Mouse (Mus musculus): Measurements from ENCODE around the gene Mon1b.

The Mon1b gene

GRCm38 (mm10) chr8:113634670-113635591, at the start of gene Mon1b:
Gene Mon1b (plus strand): TSS chr8:113635587.
- peak; percentile 97 for DNase-seq (ENCODE audit: low read depth, low spot score)

- DNase-seq (ENCODE audit: low read depth, low spot score): no peak
These were observed 37.0 kb upstream of the Mon1b start for GRCm38 (mm10) chr8:113598401-113598800.

- peak; percentile 62 for DNase-seq (ENCODE audit: low read depth, low spot score)
These were observed 2.8 kb upstream of the Mon1b start for GRCm38 (mm10) chr8:113632634-113633033.

DNA sequence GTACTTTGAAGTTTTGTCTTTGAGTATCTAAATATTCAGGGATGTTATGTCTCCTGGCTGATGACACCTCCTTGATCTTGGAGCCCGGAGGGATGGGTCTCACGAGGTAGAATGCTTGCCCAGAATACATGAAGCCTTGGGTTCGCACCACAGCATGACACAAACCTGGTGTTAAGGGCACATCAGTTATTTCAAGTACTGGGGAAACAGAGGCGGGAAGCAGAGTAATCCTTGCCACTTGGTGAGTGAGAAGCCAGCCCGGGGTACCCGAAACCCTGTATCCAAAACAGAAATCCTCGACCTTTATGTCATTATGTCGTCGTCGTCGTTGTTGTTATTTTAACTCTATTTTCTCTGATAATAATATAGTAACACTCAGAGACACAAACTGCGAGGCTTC, 1.2 kb upstream of the Mon1b start:
- no peak for DNase-seq (ENCODE audit: low read depth, low spot score)

DNA sequence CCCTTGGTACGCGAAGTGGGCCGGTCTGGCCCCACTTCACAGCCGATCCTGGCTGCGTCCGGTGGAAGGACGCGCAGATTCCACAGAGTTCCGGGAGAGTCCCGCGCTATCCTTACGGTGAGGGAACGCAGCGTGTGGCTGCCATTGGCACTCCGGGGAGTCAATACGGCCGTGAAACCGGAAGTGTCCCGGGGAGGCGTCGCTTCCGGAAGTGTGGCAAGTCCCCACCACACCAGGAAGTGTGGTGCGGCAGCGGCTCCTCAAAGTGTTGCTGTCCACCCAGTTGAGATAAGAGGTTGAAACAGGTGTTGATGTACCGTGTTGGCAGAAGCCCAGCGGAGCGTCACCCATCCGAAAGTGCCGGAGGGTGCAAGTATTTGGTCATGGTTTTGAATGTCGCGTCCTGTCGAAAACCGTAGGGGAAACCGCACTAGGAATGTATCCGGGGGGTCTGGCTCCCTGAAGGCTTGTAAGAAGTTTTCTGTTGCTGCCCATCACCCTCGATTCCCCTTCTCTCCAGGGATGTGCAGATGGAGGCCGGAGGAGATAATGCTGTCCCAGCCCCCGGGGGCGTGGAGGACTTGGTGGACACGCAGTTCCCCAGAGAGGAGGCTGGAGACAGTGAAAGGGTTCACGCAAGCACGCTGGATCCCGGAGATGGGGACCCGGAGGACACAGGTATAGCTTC, 349 bp downstream of the Mon1b start:
- DNase-seq (ENCODE audit: low read depth, low spot score): peak; percentile 94

GRCm38 (mm10) chr8:113636280-113636628, 867 bp downstream of the Mon1b start:
- peak; percentile 37 for DNase-seq (ENCODE audit: low read depth, low spot score)

- no peak for DNase-seq (ENCODE audit: low read depth, low spot score)
These were observed 5.0 kb downstream of the Mon1b start for GRCm38 (mm10) chr8:113640357-113640756.

GRCm38 (mm10) chr8:113642926-113643325, 7.5 kb downstream of the Mon1b start, which contains the start of gene Syce1l:
Gene Syce1l (plus strand): TSS chr8:113643213.
- no peak for DNase-seq (ENCODE audit: low read depth, low spot score)

- DNase-seq (ENCODE audit: low read depth, low spot score): no peak
These were observed 8.3 kb downstream of the Mon1b start for GRCm38 (mm10) chr8:113643479-113644210.

GRCm38 (mm10) chr8:113645220-113645619, 9.8 kb downstream of the Mon1b start:
- DNase-seq (ENCODE audit: low read depth, low spot score): no peak

DNA sequence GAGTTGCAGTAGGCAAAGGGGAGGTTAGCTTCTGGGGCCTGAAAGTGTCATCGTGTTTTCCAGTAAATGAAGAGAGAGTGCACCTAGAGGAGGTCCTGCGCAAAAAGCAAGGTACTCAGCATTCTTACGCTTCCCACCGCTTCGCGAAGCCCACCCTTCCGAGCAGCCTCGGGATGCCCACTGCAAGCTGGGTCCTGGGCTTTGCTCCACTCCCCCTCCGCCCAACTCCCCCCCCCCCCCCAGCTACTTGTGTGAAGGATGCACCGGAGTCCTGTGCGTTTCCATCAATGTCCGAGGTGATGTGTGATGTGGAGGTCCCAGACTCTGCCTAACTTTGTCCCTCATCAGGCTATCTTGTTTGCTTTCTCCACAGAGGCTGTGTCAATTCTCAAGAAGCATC, 17.1 kb downstream of the Mon1b start:
- no peak for DNase-seq (ENCODE audit: low read depth, low spot score)

- DNase-seq (ENCODE audit: low read depth, low spot score): no peak
These were observed 17.8 kb downstream of the Mon1b start for GRCm38 (mm10) chr8:113653151-113653550.

DNA sequence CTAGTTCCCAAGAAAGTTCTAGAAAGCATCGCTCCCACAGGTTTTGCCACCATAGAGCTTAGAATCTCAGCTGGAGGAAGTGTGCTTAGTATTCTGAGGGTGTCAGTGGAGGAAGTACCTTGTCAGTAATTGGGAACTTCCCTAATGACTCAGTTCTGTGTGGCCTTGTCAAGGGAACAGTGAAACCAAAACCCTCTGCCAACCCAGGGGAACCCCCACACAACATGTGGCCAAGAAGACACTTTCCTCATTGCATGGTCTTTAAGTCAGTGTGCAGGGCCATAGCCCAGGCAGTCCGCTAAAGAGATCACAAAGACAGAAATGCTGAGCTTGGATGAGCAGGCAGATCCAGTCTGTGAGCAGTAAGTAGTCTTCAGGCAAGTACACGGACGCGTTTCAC, 20.8 kb downstream of the Mon1b start:
- peak; percentile 73 for DNase-seq (ENCODE audit: low read depth, low spot score)

GRCm38 (mm10) chr8:113656681-113657298, 21.4 kb downstream of the Mon1b start:
- no peak for DNase-seq (ENCODE audit: low read depth, low spot score)

- DNase-seq (ENCODE audit: low read depth, low spot score): peak; percentile 40
These were observed 24.7 kb downstream of the Mon1b start for GRCm38 (mm10) chr8:113660128-113660527.

DNA sequence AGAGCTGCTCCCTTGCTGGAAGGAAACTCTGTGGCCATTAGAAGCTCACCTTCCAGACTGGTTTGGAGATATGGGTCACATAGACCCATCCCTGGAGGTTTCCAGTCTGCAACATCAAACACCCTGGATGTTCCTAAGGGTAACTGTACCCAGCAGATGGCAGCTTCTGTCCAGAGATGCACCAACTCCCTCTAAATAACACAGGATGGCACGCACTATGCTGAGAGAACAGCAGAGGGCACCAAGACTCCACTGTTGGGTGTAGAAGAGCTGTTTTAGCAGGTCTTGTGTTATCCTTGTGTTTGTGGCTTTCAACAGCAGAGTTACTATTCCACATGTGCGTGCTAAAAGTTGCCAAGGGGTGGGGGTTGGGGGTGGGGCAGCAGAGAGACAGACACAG, 29.2 kb downstream of the Mon1b start:
- DNase-seq (ENCODE audit: low read depth, low spot score): peak; percentile 78

GRCm38 (mm10) chr8:113665036-113665435, 29.6 kb downstream of the Mon1b start:
- DNase-seq (ENCODE audit: low read depth, low spot score): no peak

DNA sequence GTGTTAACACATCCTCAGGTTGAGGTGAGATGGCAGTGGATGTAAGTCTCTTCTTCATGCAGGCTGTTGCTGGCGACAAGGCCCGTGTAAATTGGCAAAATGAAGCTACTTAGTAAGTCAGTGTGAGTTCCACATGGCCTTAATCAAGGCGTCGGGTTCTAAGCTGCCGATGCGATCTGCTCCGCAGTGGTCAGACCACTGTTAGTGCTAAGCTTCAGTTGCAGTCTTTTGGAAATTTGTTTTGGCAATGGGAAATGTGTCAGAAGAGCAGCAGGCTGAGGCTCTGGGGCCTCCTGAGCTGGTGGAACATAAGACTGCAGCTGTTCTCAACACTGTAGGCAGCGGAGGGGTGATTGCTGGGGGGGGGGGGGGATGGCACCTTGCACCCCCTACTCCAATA, 30.6 kb downstream of the Mon1b start:
- no peak for DNase-seq (ENCODE audit: low read depth, low spot score)

DNA sequence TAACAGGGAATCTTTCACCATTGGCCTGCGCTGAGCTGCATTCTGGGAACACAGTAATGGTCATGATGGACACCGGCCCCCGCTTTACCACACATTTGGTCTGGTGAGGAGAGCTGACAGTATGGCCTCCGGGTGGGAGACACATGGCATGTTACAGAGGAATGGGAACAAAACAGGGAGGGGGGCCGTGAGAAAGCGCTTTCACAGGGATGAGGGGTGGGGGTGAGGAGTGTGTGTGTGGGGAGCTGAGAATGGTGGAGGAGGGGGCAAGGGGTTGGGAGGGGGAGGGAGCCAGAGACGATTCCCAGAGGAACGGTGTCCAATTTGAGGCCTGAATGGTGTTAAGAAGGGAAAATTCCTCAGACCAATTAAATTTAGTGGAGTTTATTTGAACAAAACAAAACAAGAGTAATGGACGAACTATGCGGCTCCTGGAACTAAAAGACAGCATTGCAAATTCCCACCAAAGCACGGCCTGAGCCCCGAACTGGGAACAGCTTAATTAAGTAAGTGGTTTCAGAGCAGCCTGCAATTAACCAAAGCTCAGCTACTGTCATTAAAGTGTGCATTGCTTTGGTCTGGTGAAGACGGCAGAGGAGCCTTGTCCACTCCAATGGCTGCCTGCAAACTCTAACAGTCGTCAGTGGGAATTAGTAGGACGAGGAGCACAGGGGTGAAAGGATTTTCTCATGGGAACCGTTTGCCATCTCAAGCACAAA, 31.5 kb downstream of the Mon1b start:
- DNase-seq (ENCODE audit: low read depth, low spot score): no peak

DNA sequence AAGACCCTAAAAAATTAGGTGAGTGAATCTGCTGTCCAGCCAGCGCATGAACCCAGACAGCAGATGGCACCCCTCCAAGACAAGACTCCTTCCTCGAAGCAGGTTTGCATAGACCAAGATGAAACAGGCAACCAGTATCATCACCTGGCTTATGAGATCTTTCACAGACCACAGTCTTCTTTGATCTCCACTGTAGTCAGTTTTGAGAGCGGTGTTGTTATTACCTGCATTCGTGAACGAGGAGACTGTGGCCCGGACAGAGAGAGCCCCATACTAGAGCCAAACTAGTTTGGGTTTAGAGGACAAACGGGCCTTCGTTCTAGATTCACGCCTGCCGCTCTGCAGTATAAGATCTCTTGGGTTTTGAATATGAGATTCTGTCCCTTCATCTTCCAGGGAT, 34.5 kb downstream of the Mon1b start:
- peak; percentile 16 for DNase-seq (ENCODE audit: low read depth, low spot score)

Data from CD4-positive, CD25-positive, alpha-beta regulatory T cell, adult 2 months (primary cell).